ENCODE assay signal across 8 mouse cellular contexts in the genomic region with DNA sequence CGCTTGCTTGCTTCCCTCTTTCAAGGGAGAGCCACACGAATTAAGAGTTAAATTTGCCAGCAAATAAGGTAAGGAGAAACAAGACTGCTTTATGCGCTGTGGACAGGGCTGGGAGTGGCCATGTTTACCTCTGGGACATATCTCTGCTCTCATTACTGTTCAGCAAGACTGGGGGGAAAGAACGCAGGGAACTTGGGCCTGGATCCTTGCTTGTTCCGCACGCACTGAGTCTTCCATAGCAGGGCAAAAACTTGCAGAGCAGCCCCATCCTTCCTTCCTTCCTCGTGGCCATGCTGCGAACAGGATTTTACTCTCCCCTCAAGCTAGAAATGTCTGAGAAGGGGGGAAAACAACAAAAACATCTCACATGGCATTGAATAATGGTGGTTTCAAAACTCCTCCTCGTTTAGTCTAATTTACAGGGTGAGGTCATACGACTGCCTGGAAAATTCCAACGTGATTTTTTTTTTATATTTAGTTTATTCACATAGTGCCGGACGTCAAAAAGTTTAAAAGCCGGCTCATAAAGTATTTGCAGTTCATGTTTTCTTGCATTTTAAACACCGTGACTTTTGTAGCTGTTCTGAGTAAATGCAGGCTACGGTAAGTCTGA. TPM values are rescaled to one million over a fixed set of nuclear protein-coding genes. Genes with fewer than 3 reads are reported as not detected.
DNase-seq lines count a peak whose midpoint lies in the region.

No protein-coding gene starts in this region.

- peak; percentile 95 for DNase-seq in heart, adult 11 months
- no peak for DNase-seq in heart, adult 9 months (ENCODE audit: low spot score in 2 of 2)
- DNase-seq in urinary bladder, postnatal 14 days (ENCODE audit: low spot score) = peak; percentile 51
- DNase-seq in urinary bladder, adult 18-20 months (ENCODE audit: low spot score in 2 of 2) = no peak
- peak; percentile 43 to 55 for DNase-seq in kidney, postnatal 4 days
- no peak for DNase-seq in frontal cortex, postnatal 36 days (ENCODE audit: low spot score in 2 of 2)
- no peak for DNase-seq in spleen, postnatal 36 days (ENCODE audit: low spot score in 2 of 2)
- DNase-seq in layer of hippocampus, postnatal 36 days = no peak

RNA-seq across cellular contexts. Expression of a gene that starts 21.8 kb away (rescaled TPM):
- 100 to 1,000 TPM; 249 TPM for total RNA-seq in layer of hippocampus, postnatal 36 days (2021)

Comparison
In these comparisons a context has a peak if more than half of its experiments do, and no peak if none do; other contexts are left out.
1. DNase-seq: peak in heart, adult 11 months (single experiment), urinary bladder, postnatal 14 days (single experiment) and kidney, postnatal 4 days (2 of 2); none in heart, adult 9 months (0 of 2), urinary bladder, adult 18-20 months (0 of 2), frontal cortex, postnatal 36 days (0 of 2), spleen, postnatal 36 days (0 of 2) and layer of hippocampus, postnatal 36 days (0 of 2).